Mouse (Mus musculus): ENCODE data around the gene Rab8b. TPM values are rescaled to one million over a fixed set of nuclear protein-coding genes. Genes with fewer than 3 reads are reported as not detected.
"Not testable (repeated sequence)": the region's sequence is repeated elsewhere in the genome, so short reads cannot be mapped to it uniquely, and the experiment has no call there.

Rab8b gene
- total RNA-seq, 2 experiments from 2014 or later: 27.1 to 31.3 TPM

DNA sequence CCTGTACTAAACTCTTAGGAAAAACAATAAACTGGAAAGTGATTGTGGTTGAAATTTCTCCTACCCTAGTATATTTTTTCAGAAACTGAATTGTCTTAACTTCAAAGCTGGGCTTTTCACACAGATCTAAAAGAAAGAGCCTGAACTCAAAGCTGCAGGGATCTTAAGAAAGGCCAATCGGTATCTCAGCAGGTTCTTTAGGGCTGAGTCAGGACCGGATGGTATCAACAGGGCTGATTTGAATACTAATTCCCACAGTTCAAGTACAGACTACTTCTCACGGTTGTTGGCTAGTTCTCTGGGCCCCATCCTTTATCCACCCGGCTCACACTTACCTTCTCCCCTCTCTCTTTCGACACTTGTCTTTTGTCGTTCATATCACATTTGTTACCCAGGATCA, 66.9 kb downstream of the Rab8b start:
- no peak for DNase-seq (ENCODE audit: low spot score in 2 of 2)

DNA sequence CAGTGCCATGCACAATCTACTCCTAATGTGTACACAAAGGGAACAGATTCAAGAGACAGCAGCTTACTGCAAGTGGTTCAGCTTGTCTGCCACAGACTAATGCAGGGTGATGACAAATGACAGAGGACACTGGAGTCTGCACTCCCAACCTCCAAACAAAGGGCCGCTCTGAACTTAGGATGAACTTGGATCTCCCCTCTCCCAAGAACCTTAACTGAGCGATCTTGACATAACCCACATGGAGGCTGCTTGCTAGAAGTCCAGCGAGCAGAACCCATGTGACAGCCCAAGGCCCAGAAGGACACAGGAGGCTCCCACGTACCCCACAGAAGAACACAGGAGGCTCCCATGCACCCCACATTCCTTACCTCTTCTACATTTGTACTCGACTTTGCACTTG, 68.5 kb downstream of the Rab8b start:
- no peak for DNase-seq (ENCODE audit: low spot score in 2 of 2)

DNA sequence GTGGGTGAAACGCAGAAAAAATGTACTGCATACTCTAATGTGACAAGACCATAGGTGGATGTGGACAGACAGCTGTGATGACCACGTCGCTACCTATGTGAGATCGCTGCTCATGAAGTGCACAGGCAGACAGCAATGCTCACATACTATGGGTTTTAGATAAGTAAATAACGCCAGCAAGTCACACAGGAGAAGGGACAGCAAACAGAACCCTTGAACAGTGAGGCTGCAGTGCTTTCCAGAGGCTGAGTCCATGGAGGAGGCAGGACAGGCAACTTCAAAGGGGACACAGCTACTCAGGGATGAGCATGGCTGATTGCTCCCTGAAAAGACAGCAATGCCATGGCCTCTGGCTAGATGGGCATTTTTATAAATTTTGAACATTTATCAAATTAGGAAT, 72.7 kb downstream of the Rab8b start:
- no peak for DNase-seq (ENCODE audit: low spot score in 2 of 2)

DNA sequence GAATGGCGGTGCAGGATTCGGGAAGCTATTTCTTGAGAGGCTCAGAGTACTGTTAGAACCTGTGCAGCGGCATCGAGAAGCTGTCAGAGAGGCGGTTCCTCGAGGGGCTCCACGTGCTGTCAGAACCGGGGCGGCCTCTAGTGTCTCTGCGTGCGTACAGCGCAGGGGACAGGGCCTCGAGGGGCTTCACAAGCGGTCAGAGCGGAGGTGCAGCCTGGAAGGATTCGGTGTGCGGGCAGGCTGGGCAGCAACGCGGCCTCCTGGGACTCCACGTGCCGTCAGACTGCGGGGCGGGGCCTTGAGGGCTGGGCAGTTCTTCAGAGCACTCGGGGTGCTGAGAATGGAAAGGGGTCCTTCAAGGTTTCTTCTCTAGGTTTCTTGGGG, 84.4 kb downstream of the Rab8b start:
- DNase-seq (ENCODE audit: low spot score in 2 of 2): no peak

DNA sequence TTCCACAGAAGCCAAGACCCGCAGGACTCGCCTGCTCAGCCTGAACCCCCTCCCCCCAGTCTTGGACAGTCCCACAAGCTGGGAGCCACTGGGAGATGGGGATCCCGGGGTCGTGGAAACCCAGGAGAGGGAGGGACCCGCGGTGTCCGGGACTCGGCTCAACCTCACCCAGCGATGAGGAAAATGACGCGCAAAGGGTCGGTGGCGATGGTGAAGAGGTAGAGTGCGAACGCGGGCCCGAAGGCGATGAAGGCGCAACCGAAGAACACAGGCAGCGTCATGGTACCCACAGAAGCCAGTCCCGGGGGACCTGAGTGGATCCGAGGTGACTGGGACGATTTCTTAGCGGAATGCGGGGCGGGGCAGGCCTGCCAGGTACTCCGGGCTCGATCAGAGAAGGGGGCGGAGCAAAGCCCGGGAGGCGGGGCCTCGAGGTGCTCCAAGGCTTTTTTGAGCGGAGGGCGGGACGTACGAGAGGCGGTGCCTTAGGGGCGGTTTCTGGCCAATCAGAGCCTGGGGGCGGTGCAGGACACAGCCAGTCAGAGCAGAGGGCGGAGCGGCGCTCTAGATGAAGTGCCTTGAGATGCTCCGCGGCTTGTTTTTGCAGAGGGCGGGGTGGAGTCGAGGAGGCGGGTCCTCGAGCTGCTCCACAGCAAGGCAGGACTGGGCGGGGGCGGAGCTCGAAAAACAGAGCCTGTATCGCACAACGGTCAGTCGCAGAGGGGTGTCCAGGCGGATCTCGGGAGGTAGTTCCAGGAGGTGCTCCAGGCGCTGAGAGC, 85.0 kb downstream of the Rab8b start, which contains the start of gene Aph1c:
Aph1c (minus strand) TSS at position 409 of the 779 bp plus-strand sequence.
- DNase-seq (ENCODE audit: low spot score in 2 of 2): peak; percentile 97 to 98

DNA sequence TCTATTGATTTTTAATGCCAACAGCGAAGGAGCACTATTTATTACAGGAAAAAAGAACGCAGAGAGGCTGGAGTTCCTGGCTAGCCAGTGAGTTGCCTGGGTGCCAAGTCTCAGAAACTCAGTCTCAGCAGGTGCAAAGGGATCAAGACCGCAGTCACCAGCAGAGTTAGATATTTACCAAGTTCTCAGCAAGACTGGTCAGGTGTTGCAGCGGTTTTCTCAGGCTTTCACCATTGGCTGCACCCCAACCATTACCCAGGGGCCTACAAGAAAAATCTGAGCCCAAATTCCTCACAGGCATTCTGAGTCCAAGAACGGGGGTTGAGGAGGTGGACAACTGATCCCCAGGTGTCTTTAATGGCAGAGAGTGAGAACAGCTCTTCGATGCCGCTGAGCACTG, 85.6 kb downstream of the Rab8b start:
- no peak for DNase-seq (ENCODE audit: low spot score in 2 of 2)

DNA sequence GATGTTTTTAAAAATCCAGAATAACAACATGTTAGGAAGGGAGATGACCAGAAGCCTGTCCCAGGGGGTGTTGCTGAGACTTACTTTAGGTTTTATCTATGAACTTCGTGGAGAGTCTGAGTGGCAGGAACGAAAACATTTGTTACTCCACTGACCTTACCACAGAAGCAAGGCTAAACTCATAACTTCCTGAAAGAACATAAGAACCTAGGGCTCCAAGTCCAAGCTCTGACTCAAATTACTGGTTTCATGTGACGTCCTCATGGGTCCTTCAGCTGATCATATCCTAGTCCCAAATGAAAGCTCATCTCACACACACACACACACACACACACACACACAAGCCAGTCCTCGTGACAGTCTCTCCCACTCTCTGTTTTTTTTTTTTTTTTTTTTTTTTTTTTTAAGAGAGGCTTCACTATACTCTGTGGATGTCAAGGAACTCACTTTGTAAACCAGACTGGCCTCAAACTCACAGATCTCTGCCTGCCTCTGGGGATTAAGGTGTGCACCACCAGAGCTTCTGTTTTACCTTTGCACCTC, 87.0 kb downstream of the Rab8b start:
- no peak for DNase-seq (ENCODE audit: low spot score in 2 of 2)

DNA sequence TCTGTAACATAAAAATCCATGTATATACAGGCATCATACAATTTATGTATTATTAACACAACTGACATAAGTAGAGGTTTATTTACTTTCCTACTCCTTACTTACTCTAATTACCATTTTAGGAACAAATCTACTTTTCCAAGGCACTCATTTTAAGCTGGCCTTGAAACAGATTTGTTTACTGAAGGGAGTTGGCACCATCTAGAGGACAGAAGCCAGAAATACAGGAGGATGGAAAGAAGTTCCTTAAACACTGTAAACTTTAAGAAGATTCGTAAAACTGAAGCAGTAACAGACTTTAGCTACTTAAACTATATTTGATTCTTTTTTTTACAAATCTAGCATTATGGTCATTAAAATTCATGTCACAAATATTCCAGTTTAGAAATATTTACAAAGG, 93.5 kb downstream of the Rab8b start:
- no peak for DNase-seq (ENCODE audit: low spot score in 2 of 2)

DNA sequence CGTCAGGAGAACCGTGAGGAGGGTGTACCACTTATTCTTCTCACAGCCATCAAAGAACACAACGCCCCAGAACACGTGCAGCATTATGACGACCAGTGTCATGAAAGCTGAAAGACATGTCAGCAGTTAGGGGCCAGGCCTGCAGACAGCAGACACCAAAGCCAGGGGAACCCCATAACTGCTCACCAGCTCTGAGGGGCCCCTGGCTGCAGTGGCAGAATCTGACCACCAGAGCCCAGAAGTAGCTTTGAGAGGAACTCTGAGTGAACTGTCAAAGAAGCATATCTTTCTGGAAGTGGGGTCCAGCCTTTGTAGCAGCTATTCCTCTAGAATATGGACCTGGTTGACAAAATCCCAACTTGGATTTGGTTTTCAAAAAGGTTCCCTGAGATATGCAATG, 97.2 kb downstream of the Rab8b start:
- DNase-seq (ENCODE audit: low spot score in 2 of 2): not testable (repeated sequence)

DNA sequence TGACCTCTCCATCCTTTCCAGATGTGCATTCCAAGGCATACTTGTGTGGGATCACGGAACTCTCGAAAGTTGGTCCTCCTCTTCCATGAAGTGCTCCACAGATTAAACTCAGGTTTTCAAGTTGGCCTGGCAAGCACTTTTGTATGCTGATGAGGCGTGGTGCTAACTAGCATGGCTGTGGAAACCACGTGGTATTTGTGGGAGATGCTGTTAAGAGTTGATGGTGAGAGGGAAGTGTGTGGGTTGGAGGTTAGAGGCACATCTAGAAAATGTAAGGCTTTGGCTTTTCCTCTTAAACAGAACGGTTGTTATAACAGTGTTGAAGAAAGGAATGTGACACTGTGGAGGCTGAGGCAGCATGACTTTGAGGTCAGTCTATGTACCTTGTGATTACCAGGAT, 98.5 kb downstream of the Rab8b start:
- no peak for DNase-seq (ENCODE audit: low spot score in 2 of 2)

DNA sequence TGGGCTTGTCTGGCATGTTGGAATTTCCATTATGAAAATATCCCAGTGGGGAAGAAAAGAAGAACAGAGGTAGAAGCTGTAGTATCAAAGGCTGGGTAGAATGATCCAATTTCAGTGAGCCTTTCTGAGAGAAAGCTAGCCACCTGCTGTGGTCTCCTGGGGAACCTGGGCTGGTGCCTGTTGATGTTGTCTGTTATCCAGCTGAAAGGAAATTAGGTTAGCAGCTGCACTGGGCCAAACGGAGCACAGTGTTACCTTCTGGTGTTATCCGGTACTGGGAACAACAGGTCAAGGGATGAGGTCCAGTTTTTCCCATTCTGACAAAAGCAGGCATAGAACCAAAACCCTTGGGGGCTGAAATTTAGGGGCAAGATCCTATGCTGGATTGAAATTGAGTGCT, 106.1 kb downstream of the Rab8b start:
- DNase-seq (ENCODE audit: low spot score in 2 of 2): no peak

DNA sequence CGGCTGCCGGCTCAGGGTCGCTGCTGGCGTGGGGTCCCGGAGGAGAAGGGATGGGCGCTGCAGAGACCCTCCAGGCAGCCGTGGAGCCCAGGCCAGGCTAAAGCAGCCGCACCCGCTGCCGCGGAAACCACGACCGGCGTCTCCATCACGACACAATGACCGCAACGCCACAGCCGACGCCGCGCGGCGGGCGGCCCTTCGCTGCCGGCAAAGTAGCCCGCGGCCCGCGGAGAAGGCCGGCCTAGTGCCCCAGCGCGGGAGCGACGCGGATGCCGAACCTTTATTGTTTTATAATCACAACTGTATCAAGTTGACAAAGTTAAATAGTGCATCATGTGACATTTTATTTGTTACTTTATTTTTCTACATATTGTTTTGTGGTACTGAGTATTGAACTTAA, 113.5 kb downstream of the Rab8b start:
- not testable (repeated sequence) for DNase-seq (ENCODE audit: low spot score in 2 of 2)

DNA sequence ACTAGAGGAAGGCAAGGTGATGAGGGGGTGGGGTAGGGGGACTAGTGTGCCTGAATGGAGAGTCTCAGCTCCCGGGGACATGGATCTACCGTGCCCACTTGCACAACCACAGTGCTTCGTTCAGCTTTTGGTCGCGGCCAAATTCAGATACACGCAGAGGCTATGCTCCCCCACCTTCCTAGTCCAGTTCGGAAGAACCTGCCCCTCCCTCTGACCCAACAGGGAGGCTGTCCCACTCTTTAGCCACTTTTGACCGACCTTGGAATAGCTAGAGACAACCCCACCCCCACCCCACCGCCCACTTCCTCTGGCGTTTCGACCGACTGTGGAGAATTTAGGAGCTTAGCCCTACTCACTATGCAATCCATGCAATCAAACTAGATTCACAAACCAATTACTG, 117.5 kb downstream of the Rab8b start:
- no peak for DNase-seq (ENCODE audit: low spot score in 2 of 2)

DNA sequence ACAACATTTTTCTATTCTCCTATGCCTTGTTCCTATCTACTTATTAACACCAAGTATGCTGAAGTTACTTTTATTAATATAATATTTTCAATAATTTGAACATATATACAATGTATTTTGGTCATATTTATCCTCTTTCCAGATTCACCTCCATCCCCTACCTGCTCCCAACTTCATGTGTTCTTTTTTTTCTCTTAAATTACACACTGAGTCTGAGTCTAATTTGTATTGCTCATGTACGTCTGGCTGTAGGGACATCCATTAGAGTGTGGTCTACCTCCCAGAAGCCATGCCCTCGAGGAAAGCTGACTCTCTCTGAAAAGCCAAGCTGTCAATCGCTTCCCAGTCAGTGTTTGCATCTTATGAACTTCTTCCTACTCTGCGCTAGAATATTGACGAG, 122.7 kb downstream of the Rab8b start, which contains the start of gene Gm10647:
Gm10647 (plus strand) TSS at position 301 of the 400 bp plus-strand sequence.
- DNase-seq (ENCODE audit: low spot score in 2 of 2): no peak

DNA sequence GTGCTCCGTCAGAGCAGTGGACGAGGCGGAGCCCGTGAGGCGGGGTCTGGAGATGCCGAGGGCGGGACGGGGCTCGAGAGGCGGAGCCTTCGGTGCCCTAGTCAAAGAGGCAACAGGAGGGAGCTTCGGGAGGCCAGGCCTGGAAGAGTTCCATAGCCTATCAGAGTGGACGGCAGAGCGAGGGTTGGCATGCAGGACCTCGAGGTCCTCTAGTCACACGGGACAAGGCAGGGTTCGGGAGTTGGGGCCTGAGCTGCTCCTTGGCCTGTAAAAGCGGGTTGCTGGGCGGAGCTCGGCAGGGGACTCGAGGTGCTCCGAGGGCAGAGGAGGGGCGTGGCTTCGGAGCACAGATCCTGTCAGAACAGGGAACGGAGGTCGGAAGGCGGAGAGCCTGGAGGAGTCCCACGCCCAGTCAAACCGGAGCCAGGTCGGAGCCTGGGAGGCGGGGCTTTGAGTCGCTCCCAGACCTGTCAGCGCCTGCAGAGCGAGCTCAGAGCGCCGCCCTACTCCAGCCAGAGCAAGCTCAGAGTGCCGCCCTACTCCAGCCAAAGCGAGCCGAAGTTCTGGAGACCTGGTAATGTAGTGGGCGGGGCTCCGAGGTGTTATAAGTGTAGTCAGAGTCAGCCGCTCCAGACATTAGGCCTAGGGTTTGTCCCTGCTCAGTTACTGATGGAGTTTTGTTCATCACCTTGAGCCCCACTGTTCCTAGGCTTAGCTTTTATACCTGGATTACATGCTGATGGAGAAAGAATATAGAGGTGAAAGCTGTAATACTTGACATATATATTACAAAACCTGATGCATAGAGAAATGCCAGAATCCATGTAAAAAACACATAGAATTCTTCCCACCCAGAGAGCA, 123.8 kb downstream of the Rab8b start, which contains the start of gene Aph1b:
Aph1b (minus strand) TSS at position 27 of the 861 bp plus-strand sequence.
- peak; percentile 89 to 94 for DNase-seq (ENCODE audit: low spot score in 2 of 2)

DNA sequence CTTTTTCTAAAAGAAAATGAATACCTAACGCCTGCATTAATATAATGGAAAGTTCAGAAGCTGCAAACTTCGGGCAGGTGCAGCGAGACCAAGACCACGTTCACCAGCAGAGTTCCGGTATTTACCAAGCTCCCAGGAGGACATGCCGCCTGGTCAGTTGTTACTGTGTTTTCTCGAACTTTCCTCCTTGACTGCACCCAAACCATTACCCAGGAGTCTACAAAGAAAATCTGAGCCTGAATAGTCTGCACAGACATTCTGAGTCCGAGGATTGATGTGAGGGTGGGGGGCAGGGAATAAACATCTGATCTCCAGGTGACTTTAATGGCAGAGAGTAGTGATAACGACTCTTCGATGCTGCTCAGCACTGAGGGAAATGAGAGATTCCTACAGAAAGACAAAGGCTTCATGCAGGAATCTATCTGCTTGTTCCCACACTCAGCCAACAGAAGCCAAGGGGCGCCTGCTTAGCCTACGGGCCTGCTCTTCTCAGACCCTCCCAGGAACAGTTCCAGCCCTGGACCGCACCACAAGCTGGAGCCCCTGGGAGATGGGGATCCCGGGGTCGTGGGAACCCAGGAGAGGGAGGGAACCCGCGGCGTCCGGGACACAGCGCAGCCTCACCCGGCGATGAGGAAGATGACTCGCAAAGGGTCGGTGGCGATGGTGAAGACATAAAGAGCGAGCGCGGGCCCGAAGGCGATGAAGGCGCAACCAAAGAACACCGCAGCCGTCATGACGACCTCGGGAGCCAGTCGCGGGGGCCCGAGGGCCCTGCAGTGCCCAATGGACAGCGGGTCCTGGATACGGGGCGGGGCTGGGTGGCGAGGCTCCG, 124.6 kb downstream of the Rab8b start:
- DNase-seq (ENCODE audit: low spot score in 2 of 2): no peak

Other genes starting within 250 kb of the Rab8b start
- 10 to 100 TPM; 26.1 to 30.4 TPM for gene Car12, start 206.0 kb downstream of the Rab8b start, total RNA-seq (2021)
- gene Aph1b, start 124.2 kb downstream of the Rab8b start, total RNA-seq (2021): 10 to 100 TPM; 26.7 to 27.4 TPM
- gene Gm10647, start 122.6 kb downstream of the Rab8b start, total RNA-seq (2021): under 1 TPM; 0.38 to 0.73 TPM
- 1 to 10 TPM; 4.4 to 5.4 TPM for gene Aph1c, start 85.0 kb downstream of the Rab8b start, total RNA-seq (2021)
- 10 to 100 TPM; 45.4 to 52.1 TPM for gene Rps27l, start 26.4 kb upstream of the Rab8b start, total RNA-seq (2021)
- 10 to 100 TPM; 15.8 to 16.3 TPM for gene Lactb, start 55.8 kb upstream of the Rab8b start, total RNA-seq (2021)
- 100 to 1,000 TPM; 195 to 211 TPM for gene Tpm1, start 129.7 kb upstream of the Rab8b start, total RNA-seq (2021)